Mouse (Mus musculus) heart, embryonic 13.5 days (tissue): ENCODE measurements at regions not wholly inside any gene's neighbourhood (a gene's known extent, or its start where the extent isn't known, plus 50 kb on each side); places are given as distances from the start of the nearest gene placed in this dataset.

ENCODE experiments used
- ATAC-seq: fragments of 200-750 bp; cut with Nextera tagmentation; 2 replicates; pipeline ENCODE4 v1.8.0; 2017; ENCODE audit warnings: moderate TSS enrichment; ENCODE audit not compliant: insufficient number of reproducible peaks, low FRiP score, low TSS enrichment; ENCODE audit errors: extremely low read depth
- H3K27ac ChIP-seq: fragments of 300-500 bp; sonication (generic); replicated peaks from 2 replicates; pipeline ENCODE4 v1.5.1; 2015; ENCODE audit warnings: moderate library complexity, mild to moderate bottlenecking, inconsistent platforms
- H3K27me3 ChIP-seq: fragments of 300-500 bp; sonication (generic); replicated peaks from 2 replicates; pipeline ENCODE4 v1.6.1; 2015; ENCODE audit warnings: mild to moderate bottlenecking, inconsistent platforms
- H3K36me3 ChIP-seq: fragments of 300-500 bp; sonication (generic); 2 replicates; pipeline ENCODE4 v1.6.1; 2015; ENCODE audit warnings: mild to moderate bottlenecking, inconsistent platforms
- H3K4me1 ChIP-seq: fragments of 300-500 bp; sonication (generic); 2 replicates; pipeline ENCODE4 v1.6.1; 2015; ENCODE audit warnings: inconsistent platforms
- H3K4me2 ChIP-seq: fragments of 300-500 bp; sonication (generic); 2 replicates; pipeline ENCODE4 v1.6.1; 2015; ENCODE audit warnings: inconsistent platforms, mild to moderate bottlenecking, moderate library complexity
- H3K4me3 ChIP-seq: fragments of 300-500 bp; sonication (generic); 2 replicates; pipeline ENCODE4 v1.5.1; 2015; ENCODE audit warnings: moderate library complexity, mild to moderate bottlenecking, inconsistent platforms
- H3K9ac ChIP-seq: fragments of 300-500 bp; sonication (generic); 2 replicates; pipeline ENCODE4 v1.6.1; 2015; ENCODE audit warnings: inconsistent platforms, mild to moderate bottlenecking, moderate library complexity
- H3K9me3 ChIP-seq: fragments of 300-500 bp; sonication (generic); 2 replicates; pipeline ENCODE4 v1.6.1; 2016; ENCODE audit warnings: inconsistent platforms
- WGBS: fragments of 180-500 bp; shearing (Covaris S2); methylation state at CpG from one replicate; pipeline ENCODE4 v1.1.7; 2015; ENCODE audit warnings: mixed read lengths; 5-methylcytosine and 5-hydroxymethylcytosine counted together

GRCm38 (mm10) chr8:64472801-64473270 is 220.0 kb downstream of the Cpe start:
- no peaks in the 10 kb centered on the region for H3K36me3 ChIP-seq
- WGBS = 86% methylated on average over 1 of the region's 1 CpGs
- H3K27me3 ChIP-seq = no peaks in the 10 kb centered on the region
- no peak overlapping the region for H3K4me3 ChIP-seq
- no peaks in the 10 kb centered on the region for H3K9me3 ChIP-seq
- no peak overlapping the region for H3K9ac ChIP-seq
- no peak overlapping the region for H3K27ac ChIP-seq
- no peak overlapping the region for H3K4me2 ChIP-seq
- no peaks in the 10 kb centered on the region for H3K4me1 ChIP-seq
- no peak for ATAC-seq

GRCm38 (mm10) chr8:64461136-64461535 is 231.7 kb downstream of the Cpe start:
- Histone ChIP-seq H3K27ac (no peak overlapping the region), H3K27me3 (no peaks in the 10 kb centered on the region), H3K9me3 (peaks cover 4% of the 10 kb centered on the region; the same call in 1 of the 2 replicates), H3K36me3 (no peaks in the 10 kb centered on the region), H3K4me1 (no peaks in the 10 kb centered on the region), H3K4me3 (no peak overlapping the region), H3K9ac (no peak overlapping the region), H3K4me2 (no peak overlapping the region)
- WGBS = 80% methylated on average over 4 of the region's 4 CpGs
- ATAC-seq = no peak

- Histone ChIP-seq H3K9me3 (no peaks in the 10 kb centered on the region), H3K27me3 (no peaks in the 10 kb centered on the region), H3K4me2 (no peak overlapping the region), H3K9ac (no peak overlapping the region), H3K4me1 (no peaks in the 10 kb centered on the region), H3K4me3 (no peak overlapping the region), H3K27ac (no peak overlapping the region), H3K36me3 (no peaks in the 10 kb centered on the region)
- WGBS = 73% methylated on average over 5 of the region's 5 CpGs
- ATAC-seq = no peak
Measured at GRCm38 (mm10) chr8:64456970-64457369, 235.9 kb downstream of the Cpe start.

GRCm38 (mm10) chr8:64454736-64455135 is 238.1 kb downstream of the Cpe start:
- no peak overlapping the region for H3K27ac ChIP-seq
- no peak for ATAC-seq
- no peak overlapping the region for H3K4me3 ChIP-seq
- H3K4me2 ChIP-seq = no peak overlapping the region
- no peaks in the 10 kb centered on the region for H3K27me3 ChIP-seq
- H3K36me3 ChIP-seq = no peaks in the 10 kb centered on the region
- no peaks in the 10 kb centered on the region for H3K9me3 ChIP-seq
- H3K4me1 ChIP-seq = no peaks in the 10 kb centered on the region
- H3K9ac ChIP-seq = no peak overlapping the region
- 70% methylated on average over 4 of the region's 4 CpGs for WGBS

- no peak for ATAC-seq
- 68% methylated on average over 3 of the region's 3 CpGs for WGBS
Measured at GRCm38 (mm10) chr8:64445366-64445765, 239.3 kb upstream of the Tll1 start.

GRCm38 (mm10) chr8:64444429-64444828 is 238.4 kb upstream of the Tll1 start:
- no peak overlapping the region for H3K4me3 ChIP-seq
- H3K27ac ChIP-seq = no peak overlapping the region
- H3K9ac ChIP-seq = no peak overlapping the region
- WGBS = 68% methylated on average over 5 of the region's 5 CpGs
- H3K36me3 ChIP-seq = no peaks in the 10 kb centered on the region
- H3K27me3 ChIP-seq = no peaks in the 10 kb centered on the region
- H3K4me2 ChIP-seq = no peak overlapping the region
- ATAC-seq = no peak
- no peaks in the 10 kb centered on the region for H3K4me1 ChIP-seq
- H3K9me3 ChIP-seq = no peaks in the 10 kb centered on the region

More at GRCm38 (mm10) chr8:64445366-64445765, 239.3 kb upstream of the Tll1 start:
- Histone ChIP-seq H3K27ac (no peak overlapping the region), H3K27me3 (no peaks in the 10 kb centered on the region), H3K9me3 (no peaks in the 10 kb centered on the region), H3K4me3 (no peak overlapping the region), H3K4me2 (no peak overlapping the region), H3K4me1 (no peaks in the 10 kb centered on the region), H3K36me3 (no peaks in the 10 kb centered on the region), H3K9ac (no peak overlapping the region)

GRCm38 (mm10) chr8:64438489-64438888 is 232.4 kb upstream of the Tll1 start:
- no peak for ATAC-seq
- Histone ChIP-seq H3K9me3 (no peaks in the 10 kb centered on the region), H3K27me3 (no peaks in the 10 kb centered on the region), H3K4me2 (no peak overlapping the region), H3K4me3 (no peak overlapping the region), H3K9ac (no peak overlapping the region), H3K27ac (no peak overlapping the region), H3K4me1 (0 out of 2 replicates have a peak, but pooled peaks cover 3% of the 10 kb centered on the region), H3K36me3 (no peaks in the 10 kb centered on the region)
- 79% methylated on average over 5 of the region's 5 CpGs for WGBS

- no peaks in the 10 kb centered on the region for H3K27me3 ChIP-seq
- 74% methylated on average over 7 of the region's 7 CpGs for WGBS
- H3K4me2 ChIP-seq = no peak overlapping the region
- H3K9ac ChIP-seq = no peak overlapping the region
- 0 out of 2 replicates have a peak, but pooled peaks cover 3% of the 10 kb centered on the region for H3K4me1 ChIP-seq
- H3K27ac ChIP-seq = no peak overlapping the region
- H3K4me3 ChIP-seq = no peak overlapping the region
- no peaks in the 10 kb centered on the region for H3K36me3 ChIP-seq
- no peak for ATAC-seq
- H3K9me3 ChIP-seq = no peaks in the 10 kb centered on the region
Measured at GRCm38 (mm10) chr8:64434648-64435047, 228.6 kb upstream of the Tll1 start.

GRCm38 (mm10) chr8:64422850-64423214 is 216.8 kb upstream of the Tll1 start:
- H3K9ac ChIP-seq = no peak overlapping the region

GRCm38 (mm10) chr8:64422200-64422849 is 216.3 kb upstream of the Tll1 start:
- 51% methylated on average over 8 of the region's 8 CpGs for WGBS
- ATAC-seq = no peak
- Histone ChIP-seq H3K9me3 (no peaks in the 10 kb centered on the region), H3K4me1 (peaks cover 8% of the 10 kb centered on the region), H3K4me3 (no peak overlapping the region), H3K9ac (no peak overlapping the region), H3K27ac (no peak overlapping the region), H3K4me2 (no peak overlapping the region), H3K27me3 (no peaks in the 10 kb centered on the region), H3K36me3 (no peaks in the 10 kb centered on the region)

More at GRCm38 (mm10) chr8:64422850-64423214, 216.8 kb upstream of the Tll1 start:
- ATAC-seq = no peak
- Histone ChIP-seq H3K36me3 (no peaks in the 10 kb centered on the region), H3K27me3 (no peaks in the 10 kb centered on the region), H3K4me1 (peaks cover 8% of the 10 kb centered on the region), H3K4me2 (no peak overlapping the region), H3K4me3 (no peak overlapping the region), H3K27ac (no peak overlapping the region), H3K9me3 (no peaks in the 10 kb centered on the region)
- WGBS = 66% methylated on average over 4 of the region's 4 CpGs

GRCm38 (mm10) chr8:64421502-64422199 is 215.6 kb upstream of the Tll1 start:
- no peak for ATAC-seq
- WGBS = 76% methylated on average over 6 of the region's 6 CpGs

More at GRCm38 (mm10) chr8:64421502-64422199, 215.6 kb upstream of the Tll1 start:
- Histone ChIP-seq H3K27ac (no peak overlapping the region), H3K27me3 (no peaks in the 10 kb centered on the region), H3K4me2 (no peak overlapping the region), H3K9ac (no peak overlapping the region), H3K4me3 (no peak overlapping the region), H3K9me3 (no peaks in the 10 kb centered on the region), H3K36me3 (no peaks in the 10 kb centered on the region), H3K4me1 (peaks cover 8% of the 10 kb centered on the region)
